Mouse (Mus musculus) embryonic facial prominence, embryonic 14.5 days (tissue): ENCODE measurements around the gene Gm45716. TPM values are rescaled to one million over a fixed set of nuclear protein-coding genes. Genes with fewer than 3 reads are reported as not detected.

Experiments used
- ATAC-seq: fragments of 200-750 bp; cut with Nextera tagmentation; 2 replicates; pipeline ENCODE4 v1.8.0; 2017; ENCODE audit warnings: low read depth, moderate number of reproducible peaks, moderate TSS enrichment
- DNase-seq: peaks from one replicate; pipeline ENCODE4 v3.0.0-alpha.2; 2015; ENCODE audit warnings: low spot score
- H3K27ac ChIP-seq: fragments of 300-500 bp; sonication (generic); replicated peaks from 2 replicates; pipeline ENCODE4 v1.5.1; 2014; ENCODE audit warnings: low read depth, mild to moderate bottlenecking, low read length, moderate library complexity
- H3K27me3 ChIP-seq: fragments of 300-500 bp; sonication (generic); replicated peaks from 2 replicates; pipeline ENCODE4 v1.6.1; 2014; ENCODE audit warnings: low read length; ENCODE audit not compliant: control insufficient read depth, insufficient read depth
- H3K36me3 ChIP-seq: fragments of 300-500 bp; sonication (generic); 2 replicates; pipeline ENCODE4 v1.6.1; 2014; ENCODE audit warnings: low read length, mixed read lengths; ENCODE audit not compliant: control insufficient read depth, insufficient read depth
- H3K4me1 ChIP-seq: fragments of 300-500 bp; sonication (generic); 2 replicates; pipeline ENCODE4 v1.6.1; 2014; ENCODE audit warnings: antibody characterized with exemption, low read length; ENCODE audit not compliant: control insufficient read depth, insufficient read depth
- H3K4me2 ChIP-seq: fragments of 300-500 bp; sonication (generic); 2 replicates; pipeline ENCODE4 v1.6.1; 2014; ENCODE audit warnings: low read depth, mild to moderate bottlenecking, low read length, moderate library complexity, mixed read lengths
- H3K4me3 ChIP-seq: fragments of 300-500 bp; sonication (generic); 2 replicates; pipeline ENCODE4 v1.5.1; 2014; ENCODE audit warnings: low read depth, mild to moderate bottlenecking, low read length
- H3K9ac ChIP-seq: fragments of 300-500 bp; sonication (generic); 2 replicates; pipeline ENCODE4 v1.6.1; 2014; ENCODE audit warnings: low read depth, mild to moderate bottlenecking, low read length, moderate library complexity, mixed read lengths
- H3K9me3 ChIP-seq: fragments of 300-500 bp; sonication (generic); 2 replicates; pipeline ENCODE4 v1.6.1; 2016; ENCODE audit warnings: low read length; ENCODE audit not compliant: control insufficient read depth
- WGBS: fragments of 180-500 bp; shearing (Covaris S2); extraction: QIAGEN DNeasy Blood & Tissue Kit; methylation state at CpG from one replicate; pipeline ENCODE4 v1.1.7; 2014; 5-methylcytosine and 5-hydroxymethylcytosine counted together
- polyA plus RNA-seq: library from polyadenylated mRNA; unstranded; fragments of >200 nt; fragmentation: Nextera tagmentation; extraction: Ambion mirVana; gene quantifications from 2 replicates; pipeline ENCODE4 v1.2.1, GENCODE M21; 2014

The Gm45716 gene
- polyA plus RNA-seq, 1 experiment from 2014 or later: 11.5 TPM

- Histone ChIP-seq H3K4me3 (no peak overlapping the region), H3K9ac (no peak overlapping the region), H3K4me2 (no peak overlapping the region), H3K27me3 (no peaks in the 10 kb centered on the region), H3K9me3 (no peaks in the 10 kb centered on the region), H3K4me1 (0 out of 2 replicates have a peak, but pooled peaks cover 8% of the 10 kb centered on the region), H3K27ac (no peak overlapping the region), H3K36me3 (no peaks in the 10 kb centered on the region)
- DNase-seq (no peak), ATAC-seq (no peak)
- WGBS: 78% methylated on average over 1 of the region's 1 CpGs
These were observed 7.5 kb downstream of the Gm45716 start for GRCm38 (mm10) chr11:90194946-90195345.

DNA sequence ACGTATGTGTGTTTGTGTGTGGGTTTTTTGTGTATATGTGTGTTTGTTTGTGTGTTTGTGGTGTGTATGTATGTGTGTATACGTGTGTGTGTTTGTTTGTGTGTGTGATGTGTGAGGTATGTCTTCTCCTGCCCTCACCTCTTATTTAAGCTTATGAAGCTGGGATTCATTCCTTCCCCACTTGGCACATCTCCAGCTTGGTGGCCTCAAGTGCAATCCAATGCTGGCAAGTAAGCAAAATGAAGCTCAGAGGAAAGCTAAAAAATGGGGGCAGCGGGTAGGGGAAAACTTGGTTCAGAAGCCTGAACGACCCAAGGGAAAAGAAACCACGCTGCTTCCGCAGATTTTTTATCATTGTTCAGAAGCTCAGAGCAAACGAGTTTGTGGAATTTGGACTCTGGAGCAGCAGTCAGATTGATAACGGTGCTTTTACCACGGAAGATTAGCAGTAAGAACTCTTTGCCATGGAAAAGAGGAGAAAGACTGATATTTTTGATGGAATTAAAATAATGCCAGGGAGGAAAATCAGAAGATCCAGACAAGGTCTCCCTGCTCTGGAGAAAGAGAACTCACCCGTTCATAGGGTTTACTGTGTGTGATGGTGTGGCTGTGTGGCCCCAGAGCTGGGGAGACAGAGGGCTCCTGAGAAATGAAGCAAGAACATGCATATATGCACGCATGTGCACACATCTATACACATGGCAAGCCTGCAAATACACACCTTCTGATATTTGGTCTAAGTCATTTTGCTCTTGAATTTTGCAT lies 8.5 kb downstream of the Gm45716 start:
- no peak overlapping the region for H3K4me3 ChIP-seq
- H3K4me1 ChIP-seq: 0 out of 2 replicates have a peak, but pooled peaks cover 8% of the 10 kb centered on the region
- no peaks in the 10 kb centered on the region for H3K36me3 ChIP-seq
- H3K27ac ChIP-seq: no peak overlapping the region
- DNase-seq (peak; percentile 42), ATAC-seq (no peak)
- H3K4me2 ChIP-seq: no peak overlapping the region
- H3K9me3 ChIP-seq: no peaks in the 10 kb centered on the region
- WGBS: 59% methylated on average over 11 of the region's 11 CpGs
- no peak overlapping the region for H3K9ac ChIP-seq
- H3K27me3 ChIP-seq: no peaks in the 10 kb centered on the region

- Histone ChIP-seq H3K9ac (no peak overlapping the region), H3K4me3 (no peak overlapping the region), H3K4me1 (0 out of 2 replicates have a peak, but pooled peaks cover 8% of the 10 kb centered on the region), H3K4me2 (no peak overlapping the region), H3K36me3 (no peaks in the 10 kb centered on the region), H3K27me3 (no peaks in the 10 kb centered on the region), H3K27ac (no peak overlapping the region), H3K9me3 (no peaks in the 10 kb centered on the region)
- ATAC-seq (no peak), DNase-seq (no peak)
- 73% methylated on average over 12 of the region's 12 CpGs for WGBS
These were observed 9.2 kb downstream of the Gm45716 start for GRCm38 (mm10) chr11:90196521-90197215.

DNA sequence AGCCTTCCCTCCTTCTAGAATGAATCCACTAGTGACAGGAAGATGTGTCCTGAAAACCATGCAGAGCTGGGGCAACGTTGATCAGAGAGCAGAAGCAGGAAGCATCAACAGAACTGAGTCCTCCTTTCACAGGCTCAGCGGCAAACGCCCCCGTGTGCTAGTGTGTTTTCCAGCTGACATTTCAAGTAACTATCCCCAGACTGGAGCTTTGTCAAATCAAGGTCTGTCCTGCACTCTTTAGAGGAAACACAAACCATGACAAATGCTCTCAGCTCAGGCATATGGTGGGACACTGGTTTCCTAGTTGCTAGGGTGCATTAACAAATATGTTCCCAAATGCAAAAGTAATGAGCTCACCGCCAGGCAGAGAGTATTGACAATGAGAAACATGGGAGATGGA lies 10.6 kb downstream of the Gm45716 start:
- Histone ChIP-seq H3K27me3 (no peaks in the 10 kb centered on the region), H3K36me3 (no peaks in the 10 kb centered on the region), H3K9me3 (no peaks in the 10 kb centered on the region), H3K27ac (no peak overlapping the region), H3K4me1 (0 out of 2 replicates have a peak, but pooled peaks cover 8% of the 10 kb centered on the region), H3K4me2 (no peak overlapping the region), H3K9ac (no peak overlapping the region), H3K4me3 (no peak overlapping the region)
- 51% methylated on average over 5 of the region's 5 CpGs for WGBS
- DNase-seq (peak; percentile 27), ATAC-seq (no peak)

DNA sequence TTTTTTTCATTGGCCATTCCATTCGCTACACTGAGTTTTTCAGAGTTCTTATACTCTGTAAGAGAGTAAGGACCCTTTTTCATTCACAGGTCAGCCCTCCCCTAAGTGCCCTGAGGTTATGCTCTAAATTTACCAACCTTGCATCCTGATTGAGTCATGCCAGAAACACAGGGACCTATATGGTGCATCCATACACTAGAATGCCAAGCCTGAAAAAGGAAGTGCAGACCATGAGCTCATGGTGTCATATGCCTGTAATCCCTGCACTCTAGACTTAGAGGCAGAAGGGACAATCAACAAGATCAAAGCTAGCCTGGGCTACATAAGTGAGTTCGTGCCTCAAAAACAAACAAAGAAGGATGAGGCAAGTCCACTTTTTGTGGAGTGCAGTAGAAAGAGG lies 13.3 kb downstream of the Gm45716 start:
- Histone ChIP-seq H3K4me1 (0 out of 2 replicates have a peak, but pooled peaks cover 6% of the 10 kb centered on the region), H3K27me3 (no peaks in the 10 kb centered on the region), H3K4me3 (no peak overlapping the region), H3K4me2 (no peak overlapping the region), H3K9me3 (no peaks in the 10 kb centered on the region), H3K9ac (no peak overlapping the region), H3K27ac (no peak overlapping the region), H3K36me3 (no peaks in the 10 kb centered on the region)
- DNase-seq (no peak), ATAC-seq (no peak)
- WGBS: 77% methylated on average over 2 of the region's 2 CpGs

DNA sequence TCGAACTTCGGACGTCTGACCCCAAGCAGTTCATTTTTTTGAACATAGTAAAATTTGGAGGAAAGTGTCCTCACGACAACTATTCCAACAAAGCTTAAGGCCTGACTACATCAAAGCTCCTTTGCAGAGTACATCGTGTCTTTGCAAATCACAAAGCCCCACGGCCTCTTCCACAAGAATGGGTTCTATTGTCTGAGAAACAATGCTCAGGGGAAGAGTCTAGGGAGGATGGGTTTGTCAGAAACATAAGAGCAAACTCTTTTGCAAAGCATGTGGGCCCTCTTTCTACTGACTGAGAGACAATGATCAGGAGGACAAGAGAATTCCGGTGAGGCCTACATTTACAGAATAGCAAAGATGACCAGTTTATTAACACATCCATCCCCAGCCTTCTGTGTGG lies 26.8 kb downstream of the Gm45716 start:
- ATAC-seq (no peak), DNase-seq (no peak)
- H3K9me3 ChIP-seq: no peaks in the 10 kb centered on the region
- no peaks in the 10 kb centered on the region for H3K4me1 ChIP-seq
- no peak overlapping the region for H3K9ac ChIP-seq
- no peak overlapping the region for H3K4me3 ChIP-seq
- no peaks in the 10 kb centered on the region for H3K27me3 ChIP-seq
- no peak overlapping the region for H3K4me2 ChIP-seq
- no peaks in the 10 kb centered on the region for H3K36me3 ChIP-seq
- no peak overlapping the region for H3K27ac ChIP-seq
- WGBS: 70% methylated on average over 7 of the region's 7 CpGs

DNA sequence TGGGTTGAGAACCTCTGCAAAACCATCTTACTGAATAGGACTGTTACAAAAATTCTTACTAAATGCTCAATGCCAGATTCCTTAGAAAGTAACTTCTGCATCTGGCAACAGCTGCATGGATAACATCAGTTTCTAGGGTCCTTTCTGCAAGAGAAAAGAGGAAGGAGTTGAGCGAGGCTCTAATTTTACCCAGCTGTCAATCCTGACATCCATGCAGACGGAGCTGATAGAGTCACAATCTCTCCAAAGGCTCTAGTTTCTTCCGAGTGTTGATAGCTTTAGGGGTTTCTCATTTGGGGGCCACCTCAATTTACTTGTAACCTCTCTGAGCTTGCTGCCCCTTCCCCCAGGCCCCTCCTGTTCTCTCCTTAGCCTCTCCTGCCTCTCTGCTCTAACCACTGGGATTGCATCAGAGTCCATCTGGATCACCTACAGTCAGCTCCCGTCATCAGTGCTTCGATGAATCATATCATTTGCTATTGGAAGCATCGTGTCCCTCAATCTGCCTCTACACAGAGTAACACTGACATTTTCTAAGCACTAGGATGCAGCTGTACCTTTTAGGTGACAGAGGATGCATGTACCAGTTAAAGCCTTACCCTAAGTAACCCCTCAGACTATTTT lies 32.7 kb downstream of the Gm45716 start:
- WGBS: 41% methylated on average over 6 of the region's 6 CpGs
- H3K36me3 ChIP-seq: no peaks in the 10 kb centered on the region
- no peak overlapping the region for H3K27ac ChIP-seq
- no peaks in the 10 kb centered on the region for H3K27me3 ChIP-seq
- no peak overlapping the region for H3K4me2 ChIP-seq
- peaks cover 14% of the 10 kb centered on the region for H3K4me1 ChIP-seq
- DNase-seq (no peak), ATAC-seq (no peak)
- no peak overlapping the region for H3K9ac ChIP-seq
- H3K4me3 ChIP-seq: no peak overlapping the region
- H3K9me3 ChIP-seq: no peaks in the 10 kb centered on the region

- Histone ChIP-seq H3K27ac (no peak overlapping the region), H3K27me3 (no peaks in the 10 kb centered on the region), H3K9me3 (no peaks in the 10 kb centered on the region), H3K9ac (no peak overlapping the region), H3K4me1 (peaks cover 14% of the 10 kb centered on the region), H3K4me2 (no peak overlapping the region), H3K4me3 (no peak overlapping the region), H3K36me3 (no peaks in the 10 kb centered on the region)
- ATAC-seq (no peak), DNase-seq (no peak)
- 17% methylated on average over 2 of the region's 2 CpGs for WGBS
These were observed 33.3 kb downstream of the Gm45716 start for GRCm38 (mm10) chr11:90220750-90221149.
